Mouse (Mus musculus) left cerebral cortex, postnatal 10 days (tissue): Measurements from ENCODE around the gene Uqcrq. TPM values are rescaled to one million over a fixed set of nuclear protein-coding genes. Genes with fewer than 3 reads are reported as not detected.

ENCODE experiments used
- DNase-seq, 2 experiments: peaks; one replicate each; pipeline ENCODE4 v3.0.0; 2021 to 2022; ENCODE audit warnings: low spot score in 2 of 2, mixed read lengths in 1 of 2; ENCODE audit errors: extremely low spot score in 1 of 2
- intact Hi-C: fragments of 180-260 bp; cut with DNase I; formaldehyde crosslinking; loops from one replicate; pipeline ENCODE4 v1.15.1; 2025
- total RNA-seq, 2 experiments: library from RNA; stranded (reverse); gene quantifications; 2 replicates each; pipeline ENCODE4 v1.2.3; 2021

Gene Uqcrq
- total RNA-seq, 2 experiments from 2014 or later: 560 to 578 TPM

DNA sequence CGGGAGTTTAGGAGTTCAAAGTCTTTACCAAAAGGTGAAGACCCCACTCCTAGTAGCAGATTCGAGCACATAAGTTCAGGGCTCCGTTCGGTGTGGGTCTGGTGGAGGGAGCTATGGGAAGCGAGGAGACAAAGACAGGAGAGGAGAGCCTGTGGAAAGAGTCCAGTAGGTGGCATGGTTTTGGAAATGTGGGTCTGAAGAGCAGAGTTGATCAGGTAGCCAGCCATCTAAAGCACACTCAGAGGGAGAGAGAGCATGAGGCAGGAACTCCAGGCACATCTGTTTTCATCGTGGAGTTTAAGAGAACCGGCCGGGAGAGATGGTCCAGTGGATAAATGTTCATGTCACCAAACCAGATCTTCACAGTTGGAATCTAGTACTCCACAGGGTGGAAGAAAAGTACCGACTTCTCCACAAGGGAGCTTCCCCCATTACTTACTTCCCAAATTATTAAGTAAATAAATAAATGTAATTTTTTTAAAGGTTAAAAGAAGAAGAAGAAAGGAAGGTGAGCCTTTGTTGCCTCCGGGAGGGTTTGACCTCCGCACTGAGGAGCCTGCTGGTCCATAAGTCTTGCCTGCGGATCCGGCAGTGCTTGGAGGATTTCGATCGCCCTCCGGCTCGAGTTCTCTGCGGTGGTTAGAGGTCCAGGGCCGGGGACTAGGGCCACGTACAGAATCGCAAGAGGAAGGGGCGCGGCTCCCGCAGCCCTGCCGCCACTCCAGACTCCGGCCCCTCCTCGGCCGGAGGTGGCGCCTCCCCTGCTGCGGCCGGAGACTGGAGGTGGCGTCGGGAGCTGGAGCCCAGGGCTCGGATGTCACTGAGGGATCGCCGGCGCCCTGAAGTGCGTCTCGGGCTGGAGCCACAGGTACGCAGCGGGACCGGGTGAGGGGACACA is 26.1 kb upstream of the Uqcrq start, which contains the start of the genes Gm10447 and Shroom1:
Gm10447 (minus strand) TSS at position 637 of the 898 bp plus-strand sequence.
Shroom1 (plus strand) TSS at position 732 of the 898 bp plus-strand sequence.
- intact Hi-C loops: no loop called here
- DNase-seq: peak in 1 of 2 experiments; percentile 82

DNA sequence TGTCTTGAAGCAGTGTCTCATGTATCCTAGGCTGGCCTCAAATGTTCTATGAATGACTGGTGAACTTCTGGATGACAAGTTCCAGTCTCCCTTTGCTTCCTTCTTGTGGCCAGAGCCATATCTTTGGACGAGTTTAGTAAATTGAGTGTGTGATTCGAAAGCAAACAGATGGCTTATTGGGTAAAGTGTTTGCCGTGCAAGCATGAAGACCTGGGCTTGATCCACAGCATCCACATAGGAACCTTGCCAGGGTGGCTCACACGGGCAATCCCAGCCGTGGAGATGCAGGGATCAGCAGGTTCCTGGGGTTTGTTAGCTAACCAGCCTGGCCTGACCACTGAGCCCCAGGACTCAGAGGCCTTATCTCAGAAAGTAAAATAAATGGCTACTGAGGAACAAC is 22.4 kb upstream of the Uqcrq start:
- intact Hi-C loops: no loop called here
- peak in 1 of 2 experiments; percentile 12 for DNase-seq

DNA sequence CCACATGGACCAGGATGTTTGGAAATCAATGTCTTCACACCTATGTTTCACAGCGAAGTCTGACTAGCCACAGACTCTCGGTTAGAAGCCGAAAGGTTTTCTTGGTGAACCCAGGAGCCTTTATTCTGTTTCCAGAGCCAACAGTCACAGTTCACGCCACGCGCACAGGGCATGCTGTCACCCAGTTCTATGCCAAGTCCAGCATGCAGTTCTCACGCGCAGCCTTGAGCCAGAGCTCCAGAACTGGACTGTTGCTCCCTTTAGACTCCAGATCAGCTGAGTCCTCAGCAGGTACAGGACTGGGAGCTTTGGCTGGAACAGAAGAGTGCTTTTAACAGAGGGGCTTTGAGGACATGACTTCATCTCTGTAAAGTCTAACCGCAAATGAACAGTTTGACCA is 21.8 kb upstream of the Uqcrq start:
- intact Hi-C loops: no loop called here
- peak in 1 of 2 experiments; percentile 10 for DNase-seq

DNA sequence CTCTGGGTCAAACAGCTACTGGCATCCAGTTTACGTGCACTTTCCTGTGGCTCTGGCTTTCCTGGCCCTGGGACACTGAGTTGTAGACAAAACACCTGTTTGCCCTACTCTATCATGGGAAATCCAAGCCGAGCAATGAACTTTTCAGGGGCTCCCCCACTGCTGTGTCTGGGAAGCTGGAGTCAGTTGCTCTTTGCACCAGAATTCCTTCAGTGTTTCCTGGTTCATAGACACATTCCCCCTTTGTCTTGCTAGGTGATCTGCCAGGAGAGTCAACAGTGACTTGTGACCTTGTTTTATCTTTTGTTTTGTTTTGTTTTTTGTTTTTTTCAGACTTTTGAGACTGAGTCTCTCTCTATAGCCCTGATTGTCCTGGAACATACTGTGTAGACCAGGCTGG is 20.7 kb upstream of the Uqcrq start:
- peak in 1 of 2 experiments; percentile 10 for DNase-seq
- intact Hi-C loops: no loop called here

DNA sequence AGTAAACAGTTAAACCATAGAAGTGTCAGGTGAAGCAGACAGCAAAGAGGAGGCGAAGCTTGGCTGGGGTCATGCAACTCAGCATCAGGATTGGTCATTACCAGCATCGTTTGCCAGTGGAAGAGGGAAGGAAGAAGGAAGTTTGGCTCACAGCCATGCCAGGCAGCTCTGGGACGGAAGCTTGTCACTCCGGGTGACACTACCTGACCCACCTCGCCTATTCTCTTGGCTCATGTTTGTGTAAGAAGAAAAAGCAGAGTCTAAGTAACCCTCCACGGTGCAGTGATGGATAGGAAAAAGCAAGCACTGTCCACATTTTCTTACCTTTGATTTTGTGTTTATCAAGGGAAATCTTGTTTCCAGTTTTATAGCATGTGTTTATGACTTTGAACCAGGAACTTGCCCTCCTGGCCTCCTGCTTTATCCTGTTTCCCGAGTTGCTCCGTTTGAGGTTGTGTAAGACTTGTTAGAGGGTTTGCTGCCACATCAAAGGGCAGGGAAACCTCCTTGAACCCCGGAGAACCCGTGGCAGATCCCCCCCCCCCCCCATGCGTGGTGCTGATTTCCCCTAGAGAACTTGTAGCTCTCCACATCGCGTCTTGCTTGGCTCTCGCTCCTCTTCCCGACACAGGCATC is 19.6 kb upstream of the Uqcrq start:
- DNase-seq: peak in 1 of 2 experiments; percentile 36
- intact Hi-C loops: no loop called here

DNA sequence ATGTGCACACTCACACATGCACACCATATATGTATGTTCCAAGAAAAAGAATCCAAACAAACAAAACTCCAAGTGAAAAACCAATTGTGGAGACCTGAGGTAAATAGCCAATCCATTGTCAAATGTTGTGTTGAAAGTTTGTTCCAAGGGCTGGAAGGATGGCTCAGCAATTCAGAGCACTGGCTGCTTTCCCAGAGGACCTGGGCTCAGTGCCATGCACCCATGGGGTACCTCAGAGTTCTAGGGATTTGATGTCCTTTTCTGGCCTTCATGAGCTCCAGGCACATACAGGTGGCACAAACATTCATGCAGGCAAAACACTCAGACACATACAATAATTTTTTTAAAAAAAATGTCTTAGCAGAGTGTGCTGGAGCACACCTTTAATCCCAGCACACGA is 17.9 kb upstream of the Uqcrq start:
- DNase-seq: peak in 1 of 2 experiments; percentile 54
- intact Hi-C loops: loop anchor here (10.0 kb wide), 1 partner anchor 864 kb away; no protein-coding TSS in a partner anchor

DNA sequence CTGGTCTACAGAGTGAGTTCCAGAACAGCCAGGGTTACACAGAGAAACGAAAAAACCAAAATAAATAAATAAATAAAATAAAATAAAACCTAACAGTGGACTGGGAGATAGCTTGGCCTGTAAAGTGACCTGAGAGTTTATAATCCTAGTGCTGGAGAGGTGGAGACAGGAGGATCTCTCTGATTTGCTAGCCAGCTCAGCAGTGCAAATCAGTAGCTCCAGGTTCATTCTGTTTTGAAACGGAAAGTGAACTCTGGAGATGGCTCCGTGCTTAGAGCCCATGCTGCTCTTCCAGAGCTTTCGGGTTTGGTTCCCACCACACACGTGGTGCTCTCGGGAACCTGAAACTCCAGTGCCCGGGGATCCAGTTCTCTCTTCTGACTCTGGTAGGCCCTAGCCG is 17.4 kb upstream of the Uqcrq start:
- DNase-seq: no peak
- intact Hi-C loops: loop anchor here (10.0 kb wide), 1 partner anchor 863 kb away; no protein-coding TSS in a partner anchor

DNA sequence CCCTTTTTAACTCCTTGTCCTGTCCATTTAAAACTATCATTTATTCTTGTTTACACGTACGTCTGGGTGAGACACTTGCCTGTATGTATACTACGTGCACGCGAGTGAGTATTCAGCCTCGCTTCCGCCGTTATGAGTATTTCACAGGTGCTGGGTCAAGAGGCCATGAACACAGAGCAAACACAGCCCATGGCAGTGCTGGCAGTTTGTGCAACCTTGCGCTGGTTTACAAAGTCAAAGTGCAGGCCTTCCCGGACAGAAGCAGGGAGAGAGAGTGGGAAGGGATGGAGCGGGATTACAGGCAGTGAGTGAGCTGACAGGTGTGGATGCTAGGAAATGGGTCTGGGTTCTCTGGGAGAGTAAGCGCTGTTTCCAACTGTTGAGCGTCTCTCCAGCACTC is 15.6 kb upstream of the Uqcrq start:
- intact Hi-C loops: loop anchor here (10.0 kb wide), 1 partner anchor 861 kb away; no protein-coding TSS in a partner anchor
- DNase-seq: no peak

DNA sequence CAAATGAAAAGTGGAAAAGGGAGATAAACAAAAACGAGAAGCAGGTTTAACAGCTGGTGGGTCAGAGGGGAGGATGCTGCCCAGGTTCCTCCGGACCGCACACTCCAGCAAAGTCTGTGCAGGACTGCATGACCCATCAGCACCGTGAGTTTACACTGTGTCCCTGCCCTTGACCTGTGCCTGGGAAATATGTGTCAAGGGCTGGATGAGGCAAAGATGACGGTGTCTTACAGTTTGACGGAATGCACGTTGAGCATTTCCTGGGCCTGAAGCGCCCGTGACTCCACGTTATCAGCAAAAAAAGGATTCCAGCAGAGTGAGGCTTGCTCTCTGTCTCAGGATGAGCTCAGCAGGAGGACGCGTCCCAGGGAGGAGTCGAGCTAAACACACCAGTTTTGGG is 14.9 kb upstream of the Uqcrq start:
- no peak for DNase-seq
- intact Hi-C loops: loop anchor here (10.0 kb wide), 1 partner anchor 861 kb away; no protein-coding TSS in a partner anchor

DNA sequence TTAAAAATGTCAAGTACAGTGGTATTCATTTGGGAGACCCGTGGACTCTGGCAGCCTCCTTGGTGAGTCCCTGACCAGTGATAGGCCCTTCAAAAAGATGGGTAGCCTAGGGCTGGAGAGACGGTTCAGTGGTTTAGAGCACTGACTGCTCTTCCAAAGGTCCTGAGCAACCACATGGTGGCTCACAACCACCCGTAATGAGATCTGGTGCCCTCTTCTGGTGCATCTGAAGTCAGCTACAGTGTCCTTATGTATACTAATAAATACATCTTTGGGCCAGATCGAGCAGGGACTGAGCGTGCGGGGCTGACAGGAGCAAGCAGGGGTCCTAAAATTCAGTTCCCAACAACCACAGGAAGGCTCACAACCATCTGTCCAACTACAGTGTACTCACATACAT is 13.2 kb upstream of the Uqcrq start:
- DNase-seq: no peak
- intact Hi-C loops: loop anchor here (10.0 kb wide), 1 partner anchor 859 kb away; no protein-coding TSS in a partner anchor

DNA sequence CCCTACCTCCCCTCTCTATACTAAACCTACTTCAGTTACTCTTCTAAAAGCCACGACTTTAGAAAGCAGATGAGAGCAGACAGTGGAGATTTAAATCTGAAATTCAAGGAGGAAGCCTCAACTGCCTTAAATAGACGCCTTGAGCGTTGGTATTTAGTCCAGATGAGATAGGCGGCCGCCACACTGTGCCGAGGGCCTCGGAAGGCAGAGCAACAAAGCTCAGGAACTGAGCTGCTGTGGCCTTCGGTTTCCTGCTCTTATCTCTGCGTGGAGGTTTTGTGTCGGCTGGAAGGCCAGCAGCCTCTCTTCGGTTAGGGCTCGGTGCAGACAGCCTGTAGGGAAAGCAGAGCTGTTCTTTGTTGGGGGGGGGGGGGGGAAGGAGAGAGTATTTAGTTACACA is 11.3 kb upstream of the Uqcrq start:
- DNase-seq: no peak
- intact Hi-C loops: loop anchor here (10.0 kb wide), 1 partner anchor 857 kb away; no protein-coding TSS in a partner anchor

DNA sequence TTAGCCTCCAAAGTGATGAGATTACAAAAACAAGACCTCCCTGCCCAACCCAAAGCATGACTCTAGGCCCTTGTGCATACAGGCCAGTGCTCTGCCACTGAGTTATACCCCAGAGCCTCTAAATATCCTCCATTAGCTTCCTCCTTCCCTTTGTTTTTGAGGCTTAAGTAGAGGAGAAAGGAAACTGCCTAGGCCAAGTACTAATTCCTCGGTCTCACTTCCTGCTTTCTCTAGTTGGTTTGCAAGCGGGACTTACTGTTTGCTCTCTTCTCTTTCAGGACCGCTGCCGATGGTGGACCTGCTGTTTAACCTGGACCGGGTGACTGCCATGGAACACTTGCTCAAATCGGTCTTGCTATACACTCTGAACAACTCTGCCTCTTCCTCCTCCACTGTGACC is 5.7 kb upstream of the Uqcrq start:
- DNase-seq: no peak
- intact Hi-C loops: no loop called here

DNA sequence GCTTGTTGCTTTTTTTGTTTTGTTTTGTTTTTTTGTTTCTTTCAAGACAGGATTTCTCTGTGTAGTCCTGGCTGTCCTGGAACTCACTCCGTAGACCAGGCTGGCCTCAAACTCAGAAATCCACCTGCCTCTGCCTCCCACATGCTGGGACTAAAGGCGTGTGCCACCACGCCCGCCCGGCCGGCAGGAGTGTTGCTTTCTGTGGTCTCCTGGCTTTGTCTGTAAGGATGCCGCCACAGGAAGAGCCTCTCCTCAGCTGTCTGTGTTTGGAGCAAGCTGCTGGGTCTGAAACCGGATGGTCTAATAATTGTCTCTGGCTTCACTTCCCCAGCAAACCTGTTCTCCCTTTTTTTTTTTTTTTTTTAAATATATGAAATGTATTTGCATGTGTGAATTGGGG is 4.9 kb upstream of the Uqcrq start:
- intact Hi-C loops: no loop called here
- no peak for DNase-seq

DNA sequence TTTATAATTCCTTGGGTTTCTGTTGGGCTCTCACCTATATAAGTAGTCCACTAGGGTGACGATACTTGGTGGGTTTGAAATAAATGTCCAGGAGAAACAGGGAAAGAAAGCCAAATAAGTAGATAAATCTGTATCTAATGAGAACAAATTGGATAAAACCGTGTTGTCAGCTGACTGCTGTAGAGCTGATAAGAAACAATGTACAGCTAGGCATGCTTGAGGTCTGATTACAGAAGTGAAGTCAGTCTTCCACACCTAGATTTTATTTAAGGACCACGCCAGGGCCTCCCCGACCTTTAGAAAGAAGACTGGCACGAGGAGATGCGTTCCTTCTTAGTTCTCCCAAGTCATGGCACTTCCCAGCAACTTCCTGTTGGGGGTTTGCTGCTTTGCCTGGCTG is 2.4 kb upstream of the Uqcrq start:
- no peak for DNase-seq
- intact Hi-C loops: no loop called here

DNA sequence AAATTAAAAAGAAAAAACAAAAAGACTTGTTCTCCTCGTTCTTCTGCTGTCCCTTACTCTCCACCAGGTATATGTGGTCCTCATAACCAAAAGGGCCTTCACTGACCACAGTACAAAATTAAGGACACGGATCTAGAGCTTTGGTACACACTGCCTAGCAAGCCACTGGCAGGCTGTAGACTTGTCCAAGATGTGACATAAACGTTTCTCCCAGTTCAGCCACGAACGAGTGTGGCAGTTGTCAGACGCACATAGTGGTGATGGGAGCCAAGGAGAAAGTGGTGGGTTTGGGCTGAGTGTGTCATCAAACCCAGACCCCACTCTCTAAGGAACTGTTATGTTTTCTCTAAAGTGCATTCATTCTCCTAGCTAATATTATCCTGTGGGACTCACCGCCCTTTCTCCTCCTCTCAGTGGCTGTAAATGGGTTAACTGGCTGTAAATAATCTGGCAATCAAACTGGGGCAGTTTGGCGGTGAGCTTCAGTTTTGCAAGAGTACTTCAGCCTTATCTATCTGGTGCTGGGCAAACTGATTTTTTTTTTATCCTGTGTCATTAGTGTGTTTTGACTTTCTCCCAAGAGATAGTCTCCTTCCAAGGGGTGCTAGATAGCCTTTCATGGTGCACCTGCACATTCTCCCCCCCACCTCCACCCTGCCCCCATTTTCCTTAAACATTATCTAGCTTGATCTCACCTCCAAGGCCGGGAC is 871 bp upstream of the Uqcrq start:
- DNase-seq: no peak
- intact Hi-C loops: no loop called here

DNA sequence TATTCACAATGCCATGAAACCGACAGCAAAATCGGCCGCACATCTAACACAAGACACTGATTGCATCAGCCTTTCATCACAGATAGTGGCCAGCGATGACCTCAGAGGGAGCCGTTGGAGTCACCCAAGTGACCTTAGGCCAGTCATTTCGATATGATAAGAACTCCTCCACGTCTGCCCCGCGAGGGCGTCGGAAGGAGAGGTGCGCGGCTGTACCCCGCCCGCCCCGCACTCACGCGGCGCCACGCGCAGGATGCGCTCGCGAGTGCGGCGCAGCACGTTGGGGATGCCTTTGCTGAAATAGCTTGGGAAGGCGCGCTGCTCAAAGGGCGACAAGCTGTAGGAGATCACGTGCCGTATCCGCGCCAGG is 346 bp downstream of the Uqcrq start:
- no peak for DNase-seq
- intact Hi-C loops: no loop called here

DNA sequence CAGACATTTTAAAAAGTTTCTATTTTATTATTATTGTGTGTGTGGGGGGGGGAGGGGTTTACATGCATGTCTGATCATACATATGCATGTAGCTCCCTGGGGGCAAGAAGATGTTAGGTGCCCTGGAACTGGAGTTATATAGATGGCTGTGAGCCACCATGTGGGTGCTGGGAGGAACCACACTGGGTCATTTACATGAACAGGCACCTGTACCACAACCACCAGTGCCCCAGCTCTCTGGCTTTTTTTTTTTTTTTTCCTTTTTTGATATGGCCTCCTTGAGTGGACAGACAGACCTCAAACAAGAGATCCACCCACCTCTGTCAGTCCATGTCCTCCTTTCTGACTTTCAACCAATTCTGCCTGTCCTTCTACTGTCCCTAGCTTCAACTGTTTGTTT is 1.4 kb downstream of the Uqcrq start:
- intact Hi-C loops: no loop called here
- no peak for DNase-seq

DNA sequence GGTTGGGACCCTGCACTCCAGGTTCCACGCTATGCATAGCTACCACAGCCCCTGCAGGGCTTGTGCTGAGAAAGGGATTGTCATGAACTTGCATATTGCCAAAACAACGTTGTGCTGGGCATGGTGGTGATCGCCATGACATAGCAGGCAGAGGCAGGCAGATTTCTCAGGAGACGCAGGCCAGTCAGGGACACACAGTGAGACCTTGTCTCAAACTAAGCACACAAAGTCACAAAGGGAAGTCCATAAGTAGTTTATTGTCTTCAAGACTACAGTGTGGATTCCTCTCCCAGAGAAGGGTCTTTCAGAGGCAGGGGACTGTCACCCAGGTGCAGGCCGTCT is 1.9 kb downstream of the Uqcrq start:
- DNase-seq: no peak
- intact Hi-C loops: no loop called here

DNA sequence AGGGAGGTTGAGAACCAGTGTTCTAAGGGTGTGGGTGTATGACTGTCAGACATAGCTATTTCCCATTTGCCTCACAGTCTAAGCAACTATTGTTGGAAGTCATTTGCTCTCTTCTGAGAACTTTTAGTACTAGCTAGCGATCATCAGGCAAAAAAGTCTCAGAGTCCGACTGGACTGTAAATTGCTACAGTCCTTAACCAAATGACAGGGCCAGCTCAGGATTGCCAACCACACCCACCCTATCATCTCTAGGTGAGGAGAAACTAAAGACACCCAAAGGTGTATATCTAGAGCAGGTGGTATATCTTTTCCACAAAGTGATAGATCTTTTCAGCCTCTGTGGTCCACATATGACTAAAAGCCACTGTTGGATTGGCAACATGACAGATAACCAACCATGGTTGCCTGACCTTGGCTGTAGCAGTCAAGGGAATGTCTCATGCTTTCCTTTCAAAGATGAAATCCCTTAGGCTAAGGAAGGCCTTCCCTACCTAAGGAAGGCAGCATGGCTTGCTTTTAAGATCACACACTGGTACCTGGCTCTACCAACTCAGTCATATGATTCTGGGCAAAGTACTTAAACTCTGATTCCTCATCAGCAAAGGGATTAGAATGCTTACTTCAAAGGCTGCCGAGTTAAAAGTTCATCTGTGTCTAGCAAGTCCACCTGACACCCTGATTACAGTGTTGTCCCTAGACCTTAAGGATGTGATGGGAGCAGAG is 2.5 kb downstream of the Uqcrq start:
- DNase-seq: no peak
- intact Hi-C loops: no loop called here
